Mouse (Mus musculus): Measurements from ENCODE around the gene Inf2. TPM values are rescaled to one million over a fixed set of nuclear protein-coding genes. Genes with fewer than 3 reads are reported as not detected.

Inf2 gene
- total and polyA plus RNA-seq, 3 experiments, result 26.1 to 122 (median 55.7) TPM

DNA sequence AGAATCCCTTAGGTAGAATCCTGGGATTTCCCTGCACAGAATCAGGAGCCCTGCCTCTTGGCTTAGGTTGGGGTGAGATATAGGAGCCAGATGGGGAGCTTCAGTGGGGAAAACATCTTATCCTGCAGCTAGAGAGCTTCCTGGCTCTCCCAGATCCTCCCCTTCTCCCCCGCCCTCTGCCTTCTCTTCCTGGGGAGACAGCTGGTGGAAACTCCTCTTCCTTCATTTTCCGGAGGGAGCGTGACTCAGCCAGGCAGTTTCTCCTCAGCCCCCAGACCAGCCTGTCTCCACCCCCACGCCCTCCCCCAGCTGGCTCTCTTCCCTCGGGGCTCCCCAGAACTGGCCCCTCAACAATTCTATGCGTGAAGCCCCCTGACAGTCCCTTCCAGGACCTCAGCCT, 12.2 kb upstream of the Inf2 start:
- no peak for DNase-seq (ENCODE audit: low read depth, low spot score)
- no peak overlapping the region for H3K4me3 ChIP-seq (ENCODE audit: control insufficient read depth in 1 of 2, insufficient read depth in 1 of 2, low read depth in 2 of 2, low read length in 2 of 2)
- no peaks in the 10 kb centered on the region for H3K9me3 ChIP-seq (replicated peaks; ENCODE audit: insufficient read depth, low read length)
- peaks cover 9 to 19% of the 10 kb centered on the region in 2 experiments; a peak in 3 of 4 replicates for H3K4me1 ChIP-seq (ENCODE audit: control insufficient read depth in 1 of 2, insufficient read depth in 2 of 2, low read length in 2 of 2)
- no peak overlapping the region for H3K27ac ChIP-seq (ENCODE audit: control insufficient read depth, low read depth, low read length)
- H3K79me2 ChIP-seq (ENCODE audit: control insufficient read depth, insufficient read depth, low read length, poor library complexity), result no peaks in the 10 kb centered on the region
- no peak overlapping the region for H3K9ac ChIP-seq (ENCODE audit: control insufficient read depth, low read depth, low read length, poor library complexity, severe bottlenecking)
- peaks cover 0 to 7% of the 10 kb centered on the region in 2 experiments; a peak in 2 of 4 replicates for H3K36me3 ChIP-seq (ENCODE audit: control insufficient read depth in 1 of 2, insufficient read depth in 2 of 2, low read length in 2 of 2)
- H3K27me3 ChIP-seq (ENCODE audit: control insufficient read depth in 1 of 2, insufficient read depth in 2 of 2, low read length in 2 of 2), result no peaks in the 10 kb centered on the region
- TF ChIP-seq HCFC1 (IDR thresholded peaks at IDR 0.05; ENCODE audit: low read depth, low read length) (no peak), GABPA (IDR thresholded peaks at IDR 0.05; ENCODE audit: low read depth, low read length) (no peak), CHD2 (IDR thresholded peaks at IDR 0.05; ENCODE audit: low read length) (no peak), USF1 (IDR thresholded peaks at IDR 0.05; ENCODE audit: low read depth, low read length) (no peak), TAL1 (IDR thresholded peaks at IDR 0.05; ENCODE audit: low read length) (no peak), CHD1 (IDR thresholded peaks at IDR 0.05; ENCODE audit: low read depth, low read length) (no peak), TCF12 (IDR thresholded peaks at IDR 0.05; ENCODE audit: low read depth, low read length) (no peak), NRF1 (IDR thresholded peaks at IDR 0.05; ENCODE audit: insufficient read depth, low read depth, low read length, poor library complexity, severe bottlenecking) (no peak), RCOR1 (IDR thresholded peaks at IDR 0.05; ENCODE audit: low read depth, low read length) (no peak), MAFK (IDR thresholded peaks at IDR 0.05; ENCODE audit: borderline replicate concordance, low read depth, low read length) (no peak), GATA1 (IDR thresholded peaks at IDR 0.05; ENCODE audit: low read depth, low read length) (no peak)

DNA sequence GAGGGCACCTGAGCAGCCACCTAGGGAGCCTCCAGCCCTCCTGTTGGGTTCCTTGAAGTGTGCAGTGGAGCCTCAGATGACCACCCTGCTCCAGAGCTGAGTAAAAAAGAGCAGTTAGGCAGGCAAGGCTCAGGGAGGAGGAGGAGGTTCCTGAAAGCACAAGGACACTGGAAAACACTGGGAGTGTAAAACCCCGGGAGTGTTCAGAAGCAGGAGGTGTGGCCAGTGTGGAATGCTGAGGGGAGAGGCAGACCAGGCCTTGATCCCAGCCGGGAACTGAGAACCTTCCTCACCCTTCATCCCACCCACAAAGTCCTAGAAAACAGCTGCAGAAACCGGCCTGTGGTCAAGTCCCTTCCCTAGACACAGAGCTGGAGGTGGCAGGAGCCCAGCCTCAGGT, 11.8 kb upstream of the Inf2 start:
- no peaks in the 10 kb centered on the region for H3K9me3 ChIP-seq (replicated peaks; ENCODE audit: insufficient read depth, low read length)
- no peaks in the 10 kb centered on the region for H3K27me3 ChIP-seq (ENCODE audit: control insufficient read depth in 1 of 2, insufficient read depth in 2 of 2, low read length in 2 of 2)
- H3K9ac ChIP-seq (ENCODE audit: control insufficient read depth, low read depth, low read length, poor library complexity, severe bottlenecking), result no peak overlapping the region
- H3K79me2 ChIP-seq (ENCODE audit: control insufficient read depth, insufficient read depth, low read length, poor library complexity), result no peaks in the 10 kb centered on the region
- peaks cover 9 to 19% of the 10 kb centered on the region in 2 experiments; a peak in 3 of 4 replicates for H3K4me1 ChIP-seq (ENCODE audit: control insufficient read depth in 1 of 2, insufficient read depth in 2 of 2, low read length in 2 of 2)
- H3K27ac ChIP-seq (ENCODE audit: control insufficient read depth, low read depth, low read length), result no peak overlapping the region
- H3K4me3 ChIP-seq (ENCODE audit: control insufficient read depth in 1 of 2, insufficient read depth in 1 of 2, low read depth in 2 of 2, low read length in 2 of 2), result no peak overlapping the region
- H3K36me3 ChIP-seq (ENCODE audit: control insufficient read depth in 1 of 2, insufficient read depth in 2 of 2, low read length in 2 of 2), result peaks cover 0 to 7% of the 10 kb centered on the region in 2 experiments; a peak in 2 of 4 replicates
- DNase-seq (ENCODE audit: low read depth, low spot score), result no peak
- TF ChIP-seq POLR2A (IDR thresholded peaks at IDR 0.05; ENCODE audit: control insufficient read depth in 1 of 2, insufficient read depth in 1 of 2, low read depth in 1 of 2, low read length in 2 of 2, poor library complexity in 1 of 2), result no peak
- no peak for TF ChIP-seq ZKSCAN1 (IDR thresholded peaks at IDR 0.05; ENCODE audit: low read depth, low read length)

DNA sequence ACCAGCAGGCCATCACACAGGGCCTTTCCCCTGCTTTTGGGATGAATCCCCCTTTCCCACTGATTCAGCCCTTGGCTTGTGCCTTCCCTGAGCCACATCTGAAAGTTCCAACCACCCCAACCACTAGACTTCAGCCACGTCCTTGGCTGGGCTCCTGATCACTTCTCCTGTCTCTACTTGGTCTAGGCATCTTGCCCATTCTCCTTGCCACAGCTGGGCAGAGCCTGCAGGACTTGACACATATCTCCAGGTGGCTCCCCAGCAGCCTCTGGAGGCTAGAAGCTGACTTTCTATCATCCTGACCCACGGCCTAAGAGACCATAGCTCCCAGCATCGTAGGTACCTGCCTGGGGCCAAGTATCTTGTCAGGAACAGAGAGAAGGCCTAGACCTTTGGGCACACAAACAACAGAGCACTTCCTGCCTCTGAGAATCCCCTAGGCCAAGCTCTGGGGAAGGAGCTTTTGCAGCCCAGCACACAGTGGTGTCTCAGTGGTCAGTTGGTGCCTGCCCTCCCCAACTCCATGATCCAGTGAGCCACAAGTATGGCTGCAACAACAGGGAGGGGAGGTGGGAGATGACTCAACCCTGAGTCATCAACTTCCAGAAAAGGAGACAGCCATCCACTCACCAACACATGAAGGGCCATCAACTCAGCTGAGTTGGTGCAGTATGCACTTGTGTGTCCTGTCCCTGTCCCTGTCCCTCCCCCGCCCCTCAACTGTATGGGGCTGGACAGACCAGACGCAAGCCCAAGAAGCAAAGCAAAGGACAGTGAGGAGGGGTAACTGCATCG, 10.1 kb upstream of the Inf2 start:
- no peak overlapping the region for H3K9ac ChIP-seq (ENCODE audit: control insufficient read depth, low read depth, low read length, poor library complexity, severe bottlenecking)
- TF ChIP-seq SMC3 (IDR thresholded peaks at IDR 0.05; ENCODE audit: low read depth, low read length) (no peak), GATA1 (IDR thresholded peaks at IDR 0.05; ENCODE audit: low read depth, low read length) (no peak), KAT2A (conservative IDR thresholded peaks at IDR 0.05; ENCODE audit: low read depth, low read length) (no peak), JUND (IDR thresholded peaks at IDR 0.05; ENCODE audit: low read depth, low read length) (peak; percentile 62; the same call in 1 of the 2 replicates), TAL1 (IDR thresholded peaks at IDR 0.05; ENCODE audit: low read length) (no peak)

More for the DNA sequence above, 10.1 kb upstream of the Inf2 start:
- H3K4me3 ChIP-seq (ENCODE audit: control insufficient read depth in 1 of 2, insufficient read depth in 1 of 2, low read depth in 2 of 2, low read length in 2 of 2), result no peak overlapping the region
- no peak for DNase-seq (ENCODE audit: low read depth, low spot score)
- H3K27me3 ChIP-seq (ENCODE audit: control insufficient read depth in 1 of 2, insufficient read depth in 2 of 2, low read length in 2 of 2), result no peaks in the 10 kb centered on the region
- H3K79me2 ChIP-seq (ENCODE audit: control insufficient read depth, insufficient read depth, low read length, poor library complexity), result no peaks in the 10 kb centered on the region
- no peaks in the 10 kb centered on the region for H3K9me3 ChIP-seq (replicated peaks; ENCODE audit: insufficient read depth, low read length)
- H3K36me3 ChIP-seq (ENCODE audit: control insufficient read depth in 1 of 2, insufficient read depth in 2 of 2, low read length in 2 of 2), result peaks cover 0 to 7% of the 10 kb centered on the region in 2 experiments; a peak in 2 of 4 replicates
- H3K4me1 ChIP-seq (ENCODE audit: control insufficient read depth in 1 of 2, insufficient read depth in 2 of 2, low read length in 2 of 2), result peaks cover 9 to 19% of the 10 kb centered on the region in 2 experiments; a peak in 3 of 4 replicates
- no peak overlapping the region for H3K27ac ChIP-seq (ENCODE audit: control insufficient read depth, low read depth, low read length)

Data from MEL (cell line).